9 mouse cellular contexts compared by ENCODE assay signal in the genomic region with DNA sequence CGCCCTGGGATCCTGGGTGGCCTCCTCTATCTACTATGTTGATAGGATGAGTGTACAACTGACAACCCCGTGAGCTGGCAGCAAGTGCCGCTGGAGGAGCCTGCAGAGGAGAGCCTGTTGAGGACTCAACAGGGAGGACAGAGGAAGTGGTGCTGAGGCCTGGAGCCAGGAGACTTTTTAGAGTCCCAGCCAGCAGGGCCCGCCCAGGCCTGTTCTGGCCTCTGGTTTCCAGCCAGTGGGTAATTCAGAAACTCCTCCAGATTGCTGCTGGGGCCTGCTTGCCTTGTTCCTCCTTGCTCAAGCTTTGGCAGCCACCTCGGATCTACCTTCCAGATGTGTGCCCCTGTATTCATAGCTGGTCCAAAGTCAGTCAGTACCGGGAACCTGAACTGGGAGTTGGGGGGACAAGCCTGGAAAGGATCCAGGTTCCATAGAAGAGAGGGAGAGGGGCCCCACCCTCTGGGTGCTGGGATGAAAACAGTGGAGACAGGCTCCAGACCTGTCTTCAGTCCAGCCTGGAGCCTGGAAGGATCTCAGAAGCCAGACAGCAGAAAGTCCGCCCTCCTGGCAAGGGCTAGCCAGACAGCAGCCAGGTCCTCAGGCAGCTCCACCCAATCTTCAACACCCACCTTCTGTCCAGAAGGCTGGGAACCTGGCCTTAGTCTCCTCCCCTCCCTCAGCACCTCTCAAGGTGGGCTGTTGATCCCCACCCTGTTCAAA. TPM values are rescaled to one million over a fixed set of nuclear protein-coding genes. Genes with fewer than 3 reads are reported as not detected.
DNase-seq lines count a peak whose midpoint lies in the region; ATAC-seq and TF ChIP-seq lines count a peak whose summit lies in the region.
"Had no signal": no experiment of that assay in that cellular context is flagged by ENCODE, and none has a peak within 500 bp of the region (broad histone marks: within the 10 kb centered on the region; RNA-seq: fewer than 3 reads in every experiment).

No protein-coding gene starts in this region.

- peak overlapping the region; percentile 61 for H3K27ac ChIP-seq in midbrain, embryonic 10.5 days (replicated peaks)
- H3K27ac ChIP-seq in midbrain, embryonic 13.5 days = no peak overlapping the region
- H3K27ac ChIP-seq in intestine, postnatal 0 days (ENCODE audit: low read depth, low read length) = 0 out of 2 replicates have a peak overlapping the region, but pooled peaks have one; percentile 28
- peak overlapping the region; percentile 59 for H3K27ac ChIP-seq in stomach, embryonic 15.5 days
- no peak overlapping the region for H3K27ac ChIP-seq in forebrain, postnatal 0 days (ENCODE audit: low read depth, low read length)

- no peaks in the 10 kb centered on the region for H3K36me3 ChIP-seq in midbrain, embryonic 10.5 days
- no peaks in the 10 kb centered on the region for H3K36me3 ChIP-seq in midbrain, embryonic 13.5 days
- H3K36me3 ChIP-seq in intestine, postnatal 0 days (ENCODE audit: control insufficient read depth, insufficient read depth) = no peaks in the 10 kb centered on the region
- no peaks in the 10 kb centered on the region for H3K36me3 ChIP-seq in stomach, embryonic 15.5 days
- H3K36me3 ChIP-seq in forebrain, postnatal 0 days (ENCODE audit: insufficient read depth) = no peaks in the 10 kb centered on the region

- H3K9me3 ChIP-seq in midbrain, embryonic 10.5 days (replicated peaks) = peaks cover 8% of the 10 kb centered on the region; the same call in 1 of the 2 replicates
- H3K9me3 ChIP-seq in midbrain, embryonic 13.5 days = no peaks in the 10 kb centered on the region
- no peaks in the 10 kb centered on the region for H3K9me3 ChIP-seq in intestine, postnatal 0 days (ENCODE audit: control insufficient read depth)
- H3K9me3 ChIP-seq in stomach, embryonic 15.5 days = no peaks in the 10 kb centered on the region
- H3K9me3 ChIP-seq in forebrain, postnatal 0 days (ENCODE audit: low read length) = no peaks in the 10 kb centered on the region

- no peak overlapping the region for H3K9ac ChIP-seq in midbrain, embryonic 13.5 days (replicated peaks)
- H3K9ac ChIP-seq in intestine, postnatal 0 days (ENCODE audit: low read depth, low read length) = no peak overlapping the region
- no peak overlapping the region for H3K9ac ChIP-seq in stomach, embryonic 15.5 days
- H3K9ac ChIP-seq in forebrain, postnatal 0 days = no peak overlapping the region

- H3K27me3 ChIP-seq in midbrain, embryonic 10.5 days (ENCODE audit: low read depth, poor library complexity, severe bottlenecking) = no peaks in the 10 kb centered on the region
- H3K27me3 ChIP-seq in midbrain, embryonic 13.5 days = peaks cover 3% of the 10 kb centered on the region; the same call in 1 of the 2 replicates
- no peaks in the 10 kb centered on the region for H3K27me3 ChIP-seq in intestine, postnatal 0 days (replicated peaks; ENCODE audit: control insufficient read depth, insufficient read depth, low read length)
- H3K27me3 ChIP-seq in stomach, embryonic 15.5 days (replicated peaks) = no peaks in the 10 kb centered on the region
- no peaks in the 10 kb centered on the region for H3K27me3 ChIP-seq in forebrain, postnatal 0 days (ENCODE audit: insufficient read depth, low read length)

- H3K4me3 ChIP-seq in midbrain, embryonic 10.5 days = no peak overlapping the region
- no peak overlapping the region for H3K4me3 ChIP-seq in midbrain, embryonic 13.5 days (replicated peaks)
- H3K4me3 ChIP-seq in intestine, postnatal 0 days (ENCODE audit: low read depth, low read length) = no peak overlapping the region
- H3K4me3 ChIP-seq in stomach, embryonic 15.5 days (replicated peaks) = no peak overlapping the region
- H3K4me3 ChIP-seq in forebrain, postnatal 0 days (ENCODE audit: low read depth, low read length) = no peak overlapping the region

- WGBS in midbrain, embryonic 10.5 days = 81% methylated on average over 7 of the region's 7 CpGs
- 91% methylated on average over 7 of the region's 7 CpGs for WGBS in midbrain, embryonic 13.5 days
- WGBS in intestine, postnatal 0 days = 64% methylated on average over 7 of the region's 7 CpGs
- WGBS in stomach, embryonic 15.5 days = 55% methylated on average over 7 of the region's 7 CpGs
- WGBS in forebrain, postnatal 0 days = 70% methylated on average over 7 of the region's 7 CpGs

- H3K4me2 ChIP-seq in midbrain, embryonic 13.5 days (replicated peaks) = no peak overlapping the region
- no peak overlapping the region for H3K4me2 ChIP-seq in intestine, postnatal 0 days (replicated peaks; ENCODE audit: low read depth)
- no peak overlapping the region for H3K4me2 ChIP-seq in stomach, embryonic 15.5 days
- no peak overlapping the region for H3K4me2 ChIP-seq in forebrain, postnatal 0 days (ENCODE audit: low read depth)

- TF ChIP-seq CTCF in intestine, postnatal 0 days (IDR thresholded peaks at IDR 0.05; ENCODE audit: low read depth) = no peak
- no peak for TF ChIP-seq CTCF in forebrain, postnatal 0 days (IDR thresholded peaks at IDR 0.05; ENCODE audit: low read depth)

- DNase-seq in midbrain, embryonic 10.5 days (ENCODE audit: low spot score) = no peak
- DNase-seq in gastrocnemius, postnatal 10 days = peak; percentile 60
- DNase-seq in forebrain, postnatal 0 days = no peak
- DNase-seq in cerebellum, postnatal 36 days = no peak
- no peak for DNase-seq in right cerebral cortex, postnatal 36 days (ENCODE audit: low spot score in 2 of 2)

- peaks cover 31% of the 10 kb centered on the region for H3K4me1 ChIP-seq in midbrain, embryonic 10.5 days
- H3K4me1 ChIP-seq in midbrain, embryonic 13.5 days (replicated peaks) = peaks cover 18% of the 10 kb centered on the region
- H3K4me1 ChIP-seq in intestine, postnatal 0 days (replicated peaks; ENCODE audit: control insufficient read depth, insufficient read depth, low read length) = no peaks in the 10 kb centered on the region
- H3K4me1 ChIP-seq in stomach, embryonic 15.5 days = peaks cover 8% of the 10 kb centered on the region; the same call in 1 of the 2 replicates
- H3K4me1 ChIP-seq in forebrain, postnatal 0 days (ENCODE audit: insufficient read depth) = 0 out of 2 replicates have a peak, but pooled peaks cover 5% of the 10 kb centered on the region

- no peak for ATAC-seq in midbrain, embryonic 13.5 days
- ATAC-seq in intestine, postnatal 0 days = no peak
- peak; percentile 61 for ATAC-seq in stomach, embryonic 15.5 days (ENCODE audit: insufficient read depth, low FRiP score, low read depth)
- ATAC-seq in forebrain, postnatal 0 days = no peak

RNA-seq across cellular contexts. Expression of a gene that starts 41.6 kb away (rescaled TPM):
- polyA plus RNA-seq in midbrain, embryonic 10.5 days (2016; fragmentation: Nextera tagmentation; extraction: Ambion mirVana) = not detected in 2 replicates
- not detected in 2 replicates for polyA plus RNA-seq in midbrain, embryonic 13.5 days (2015; fragmentation: Nextera tagmentation; extraction: Ambion mirVana)
- total RNA-seq in gastrocnemius, postnatal 10 days (2021) = not detected
- polyA plus RNA-seq in intestine, postnatal 0 days (2015; fragmentation: Nextera tagmentation; extraction: Ambion mirVana) = not detected in 2 replicates
- 0.08 TPM in 1 of 2 replicates, not detected in the other for polyA plus RNA-seq in stomach, embryonic 15.5 days (2015; fragmentation: Nextera tagmentation; extraction: Ambion mirVana)
- not detected in 2 replicates for total RNA-seq in forebrain, postnatal 0 days (2014; rRNA removed)
- not detected in 2 replicates for polyA plus RNA-seq in forebrain, postnatal 0 days (2015; fragmentation: Nextera tagmentation; extraction: Ambion mirVana)
- polyA plus RNA-seq: large intestine, adult 2 months had no signal

RNA-seq across cellular contexts. Expression of a gene that starts 49.5 kb away (rescaled TPM):
- polyA plus RNA-seq in midbrain, embryonic 10.5 days (2016; fragmentation: Nextera tagmentation; extraction: Ambion mirVana) = 14.4 and 16.0 TPM in 2 replicates
- polyA plus RNA-seq in midbrain, embryonic 13.5 days (2015; fragmentation: Nextera tagmentation; extraction: Ambion mirVana) = 10.3 and 10.9 TPM in 2 replicates
- 1 to 10 TPM; 5.8 to 6.3 TPM for total RNA-seq in gastrocnemius, postnatal 10 days (2021)
- 1.6 and 2.2 TPM in 2 replicates for polyA plus RNA-seq in intestine, postnatal 0 days (2015; fragmentation: Nextera tagmentation; extraction: Ambion mirVana)
- polyA plus RNA-seq in stomach, embryonic 15.5 days (2015; fragmentation: Nextera tagmentation; extraction: Ambion mirVana) = 7.1 and 9.0 TPM in 2 replicates
- 4.5 and 6.5 TPM in 2 replicates for total RNA-seq in forebrain, postnatal 0 days (2014; rRNA removed)
- polyA plus RNA-seq in forebrain, postnatal 0 days (2015; fragmentation: Nextera tagmentation; extraction: Ambion mirVana) = 6.2 and 7.1 TPM in 2 replicates

Comparison
In these comparisons a context has a peak if more than half of its experiments do, and no peak if none do; other contexts are left out.
1. H3K27ac ChIP-seq: peak in midbrain, embryonic 10.5 days (single experiment), intestine, postnatal 0 days (single experiment) and stomach, embryonic 15.5 days (single experiment); none in midbrain, embryonic 13.5 days (single experiment) and forebrain, postnatal 0 days (single experiment).